Mouse (Mus musculus): ENCODE data around the gene Gm34302. TPM values are rescaled to one million over a fixed set of nuclear protein-coding genes. Genes with fewer than 3 reads are reported as not detected.
A peak's percentile ranks its signal among the peaks of the same experiment; 100 is the strongest.
"Not testable (repeated sequence)": the region's sequence is repeated elsewhere in the genome, so short reads cannot be mapped to it uniquely, and the experiment has no call there.

Gene Gm34302
- not detected in 2 replicates for polyA plus RNA-seq (2016; fragmentation: Nextera tagmentation; extraction: Ambion mirVana)

DNA sequence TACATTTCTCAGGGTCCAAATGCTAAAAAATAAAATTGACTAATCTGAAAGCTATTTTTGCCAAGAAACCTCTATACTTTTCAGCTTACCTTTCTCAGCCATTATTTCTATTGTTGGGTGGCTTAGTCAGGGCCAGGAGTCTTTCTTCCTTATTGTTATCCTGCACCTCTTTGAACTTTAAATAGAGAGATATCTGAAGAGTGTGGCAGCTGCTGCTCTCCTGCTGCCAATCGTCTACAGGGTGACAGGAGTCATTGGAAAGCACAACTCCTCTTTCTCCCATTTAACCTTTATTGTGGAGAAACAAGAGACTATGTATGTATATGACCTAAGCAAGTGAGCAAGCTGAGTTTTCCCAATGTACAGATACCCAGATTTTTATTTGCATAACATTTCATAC is at the start of gene Gm34302:
Gene Gm34302 (minus strand): TSS at position 154 of the 400 bp plus-strand sequence.
- Histone ChIP-seq H3K4me1 (replicated peaks) (no peaks in the 10 kb centered on the region), H3K27ac (ENCODE audit: poor library complexity, severe bottlenecking) (no peak within 1 kb of the TSS), H3K4me2 (no peak within 1 kb of the TSS), H3K4me3 (no peak within 1 kb of the TSS), H3K9me3 (replicated peaks) (no peaks in the 10 kb centered on the region), H3K36me3 (no peaks in the 10 kb centered on the region), H3K9ac (no peak within 1 kb of the TSS), H3K27me3 (replicated peaks) (no peaks in the 10 kb centered on the region)
- WGBS = 16% methylated on average over 1 of the region's 1 CpGs
- no peak for ATAC-seq (ENCODE audit: insufficient number of reproducible peaks, low FRiP score)

DNA sequence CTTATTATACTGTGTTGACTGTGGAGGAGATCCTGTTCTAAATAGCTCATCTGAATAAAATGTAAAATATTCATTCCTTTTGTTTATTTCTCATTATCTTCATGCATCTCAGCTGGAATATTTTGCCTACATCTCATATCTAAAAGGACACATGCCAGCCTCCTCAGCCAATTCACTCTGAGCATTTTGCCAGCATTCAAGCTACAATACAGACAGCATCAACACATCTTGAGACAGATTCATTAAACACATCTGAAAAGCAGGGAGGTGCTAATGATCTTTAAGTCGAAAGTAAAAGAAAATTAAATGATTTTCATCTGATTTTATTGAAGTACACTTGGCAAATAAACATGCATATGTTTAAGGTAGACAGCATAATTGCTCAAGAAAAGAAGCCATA is 48.2 kb upstream of the Gm34302 start:
- H3K27me3 ChIP-seq (replicated peaks) = no peaks in the 10 kb centered on the region
- no peaks in the 10 kb centered on the region for H3K4me1 ChIP-seq (replicated peaks)
- no peak for ATAC-seq (ENCODE audit: insufficient number of reproducible peaks, low FRiP score)
- no peaks in the 10 kb centered on the region for H3K9me3 ChIP-seq (replicated peaks)
- H3K27ac ChIP-seq (ENCODE audit: poor library complexity, severe bottlenecking) = no peak overlapping the region
- no peaks in the 10 kb centered on the region for H3K36me3 ChIP-seq
- no peak overlapping the region for H3K9ac ChIP-seq
- no peak overlapping the region for H3K4me3 ChIP-seq
- 60% methylated on average over 1 of the region's 1 CpGs for WGBS
- no peak overlapping the region for H3K4me2 ChIP-seq

DNA sequence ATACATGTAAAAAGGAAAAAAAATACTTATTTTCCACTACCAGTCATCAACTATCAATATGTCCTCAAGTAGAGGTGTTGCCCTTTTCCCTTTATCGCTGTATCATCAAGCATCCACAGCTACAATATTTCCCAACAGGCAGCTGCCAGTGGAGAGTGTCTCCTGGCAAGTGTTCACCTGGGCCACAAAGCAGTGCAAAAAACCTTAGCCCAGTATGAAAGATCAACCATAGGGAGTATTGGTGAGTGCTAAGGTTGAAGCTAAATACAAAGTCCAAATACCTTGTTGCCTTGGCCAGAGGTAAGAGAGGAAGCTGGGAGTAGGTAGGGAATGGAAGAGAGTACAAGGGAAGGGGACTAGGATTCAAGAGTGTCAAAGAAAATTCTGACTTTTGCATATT is 34.0 kb upstream of the Gm34302 start:
- 83% methylated on average over 1 of the region's 1 CpGs for WGBS
- Histone ChIP-seq H3K9me3 (replicated peaks) (no peaks in the 10 kb centered on the region), H3K27ac (ENCODE audit: poor library complexity, severe bottlenecking) (no peak overlapping the region), H3K4me1 (replicated peaks) (no peaks in the 10 kb centered on the region), H3K27me3 (replicated peaks) (no peaks in the 10 kb centered on the region), H3K4me3 (no peak overlapping the region), H3K4me2 (no peak overlapping the region), H3K9ac (no peak overlapping the region), H3K36me3 (no peaks in the 10 kb centered on the region)
- no peak for ATAC-seq (ENCODE audit: insufficient number of reproducible peaks, low FRiP score)

DNA sequence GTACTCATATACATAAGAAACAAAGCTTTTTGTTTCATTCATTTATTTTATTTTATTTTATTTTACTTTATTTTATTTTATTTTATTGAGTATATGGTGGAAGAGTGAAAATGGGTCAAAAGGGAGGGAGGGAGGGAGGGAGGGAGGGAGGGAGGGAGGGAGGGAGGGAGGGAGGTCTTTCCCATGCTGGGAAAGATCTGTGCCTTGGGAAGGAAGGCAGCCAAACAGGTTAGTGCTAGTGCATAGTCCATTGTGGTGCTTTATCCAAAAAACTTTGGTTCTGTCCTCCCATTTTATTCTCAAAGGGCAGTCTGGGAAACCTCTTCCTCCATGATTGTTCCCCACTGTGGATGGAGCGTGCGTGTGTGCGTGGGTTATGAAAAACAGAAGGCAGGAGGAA is 32.6 kb upstream of the Gm34302 start:
- H3K9me3 ChIP-seq (replicated peaks); H3K27me3 ChIP-seq (replicated peaks); H3K4me1 ChIP-seq (replicated peaks); H3K27ac ChIP-seq (ENCODE audit: poor library complexity, severe bottlenecking); H3K4me3 ChIP-seq; H3K9ac ChIP-seq; H3K4me2 ChIP-seq; H3K36me3 ChIP-seq: not testable (repeated sequence)
- 79% methylated on average over 3 of the region's 3 CpGs for WGBS
- ATAC-seq (ENCODE audit: insufficient number of reproducible peaks, low FRiP score) = 0 out of 2 replicates have a peak, but pooled peaks have one; percentile 67

DNA sequence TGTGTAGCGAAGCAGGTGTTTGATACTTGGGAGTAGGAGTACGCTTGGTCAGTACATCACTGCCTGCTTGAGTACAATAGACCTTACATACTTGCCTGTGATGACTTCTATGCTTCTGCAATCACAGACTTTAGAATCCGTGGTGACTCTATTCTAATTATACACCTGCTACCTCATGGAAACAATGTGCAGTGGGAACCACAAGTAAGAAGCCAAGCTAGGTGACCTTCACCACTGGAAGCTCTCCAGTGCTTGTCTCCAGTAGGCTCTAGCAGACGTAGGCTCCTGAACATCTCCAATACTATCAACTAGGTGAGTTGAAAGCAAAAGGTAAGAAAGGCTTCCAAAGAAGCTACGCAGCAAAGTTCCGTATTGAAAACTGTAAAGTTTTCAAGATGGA is 27.6 kb upstream of the Gm34302 start:
- Histone ChIP-seq H3K36me3 (no peaks in the 10 kb centered on the region), H3K9ac (no peak overlapping the region), H3K9me3 (replicated peaks) (no peaks in the 10 kb centered on the region), H3K4me1 (replicated peaks) (no peaks in the 10 kb centered on the region), H3K4me2 (no peak overlapping the region), H3K27me3 (replicated peaks) (no peaks in the 10 kb centered on the region), H3K27ac (ENCODE audit: poor library complexity, severe bottlenecking) (no peak overlapping the region), H3K4me3 (no peak overlapping the region)
- no peak for ATAC-seq (ENCODE audit: insufficient number of reproducible peaks, low FRiP score)
- 78% methylated on average over 6 of the region's 6 CpGs for WGBS

DNA sequence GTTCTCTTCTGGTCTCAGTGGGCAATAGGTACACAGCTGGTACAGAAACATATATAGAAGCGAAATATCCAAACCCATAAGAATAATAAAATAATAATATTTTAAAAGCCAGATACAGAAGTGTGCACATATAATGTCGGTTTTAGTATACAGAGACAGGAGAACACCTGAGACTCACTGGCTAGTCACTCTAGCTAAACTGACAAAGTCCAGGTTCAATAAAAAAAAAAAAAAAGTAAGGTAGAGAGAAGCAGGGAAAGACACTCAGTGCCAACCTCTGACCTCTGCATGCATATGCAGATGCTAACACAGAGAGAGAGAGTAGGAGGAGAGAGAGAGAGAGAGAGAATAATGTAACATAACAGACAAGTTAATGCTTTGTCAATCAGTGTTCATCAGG is 25.8 kb upstream of the Gm34302 start:
- no peaks in the 10 kb centered on the region for H3K27me3 ChIP-seq (replicated peaks)
- no peaks in the 10 kb centered on the region for H3K4me1 ChIP-seq (replicated peaks)
- H3K4me2 ChIP-seq = no peak overlapping the region
- H3K36me3 ChIP-seq = no peaks in the 10 kb centered on the region
- H3K9ac ChIP-seq = no peak overlapping the region
- no peaks in the 10 kb centered on the region for H3K9me3 ChIP-seq (replicated peaks)
- ATAC-seq (ENCODE audit: insufficient number of reproducible peaks, low FRiP score) = no peak
- WGBS = 77% methylated on average over 2 of the region's 2 CpGs
- no peak overlapping the region for H3K4me3 ChIP-seq
- no peak overlapping the region for H3K27ac ChIP-seq (ENCODE audit: poor library complexity, severe bottlenecking)

DNA sequence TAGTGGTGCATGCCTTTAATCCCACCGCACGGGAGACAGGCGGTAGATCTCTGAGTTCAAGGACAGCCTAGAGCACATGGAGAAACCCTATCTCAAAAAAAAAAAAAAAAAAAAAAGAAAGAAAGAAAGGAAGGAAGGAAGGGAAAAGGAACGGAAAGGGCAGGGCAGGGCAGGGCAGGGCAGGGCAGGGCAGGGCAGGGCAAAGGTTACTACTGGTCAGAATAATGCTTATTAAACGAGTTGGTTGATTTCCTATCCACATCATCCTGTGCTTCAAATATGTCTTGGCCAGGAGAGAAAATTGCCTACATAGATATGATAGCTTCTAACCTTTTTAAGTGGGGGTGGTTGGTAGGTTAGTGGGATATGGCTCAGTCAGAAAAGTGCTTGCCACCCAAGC is 25.2 kb upstream of the Gm34302 start:
- H3K9ac ChIP-seq = no peak overlapping the region
- H3K36me3 ChIP-seq = no peaks in the 10 kb centered on the region
- H3K4me3 ChIP-seq = no peak overlapping the region
- WGBS = 69% methylated on average over 5 of the region's 5 CpGs
- no peaks in the 10 kb centered on the region for H3K27me3 ChIP-seq (replicated peaks)
- H3K4me1 ChIP-seq (replicated peaks) = no peaks in the 10 kb centered on the region
- H3K4me2 ChIP-seq = no peak overlapping the region
- H3K27ac ChIP-seq (ENCODE audit: poor library complexity, severe bottlenecking) = no peak overlapping the region
- H3K9me3 ChIP-seq (replicated peaks) = no peaks in the 10 kb centered on the region
- no peak for ATAC-seq (ENCODE audit: insufficient number of reproducible peaks, low FRiP score)

DNA sequence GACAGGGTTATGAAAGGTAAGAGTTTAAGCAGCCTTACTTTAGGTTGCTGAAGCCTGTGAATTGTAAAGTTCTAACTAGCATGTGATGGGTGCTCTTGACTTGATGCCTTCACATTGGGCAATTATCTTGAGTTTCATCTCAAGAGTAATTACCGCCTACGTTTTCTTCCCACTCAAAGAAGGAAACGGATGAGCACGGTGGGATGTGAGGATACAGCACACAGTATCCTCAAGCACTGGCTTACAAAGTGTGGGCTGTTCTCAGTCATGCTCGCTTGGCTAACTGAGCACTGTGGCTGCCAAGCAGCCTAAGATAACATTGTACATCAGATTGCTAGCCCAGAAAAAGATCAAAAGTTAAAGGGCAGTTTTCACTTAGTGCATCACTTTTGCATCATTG is 20.8 kb upstream of the Gm34302 start:
- no peak overlapping the region for H3K4me3 ChIP-seq
- H3K27ac ChIP-seq (ENCODE audit: poor library complexity, severe bottlenecking) = no peak overlapping the region
- no peak for ATAC-seq (ENCODE audit: insufficient number of reproducible peaks, low FRiP score)
- H3K4me2 ChIP-seq = no peak overlapping the region
- H3K9ac ChIP-seq = no peak overlapping the region
- H3K27me3 ChIP-seq (replicated peaks) = no peaks in the 10 kb centered on the region
- no peaks in the 10 kb centered on the region for H3K4me1 ChIP-seq (replicated peaks)
- H3K9me3 ChIP-seq (replicated peaks) = no peaks in the 10 kb centered on the region
- WGBS = 80% methylated on average over 5 of the region's 5 CpGs
- H3K36me3 ChIP-seq = no peaks in the 10 kb centered on the region

DNA sequence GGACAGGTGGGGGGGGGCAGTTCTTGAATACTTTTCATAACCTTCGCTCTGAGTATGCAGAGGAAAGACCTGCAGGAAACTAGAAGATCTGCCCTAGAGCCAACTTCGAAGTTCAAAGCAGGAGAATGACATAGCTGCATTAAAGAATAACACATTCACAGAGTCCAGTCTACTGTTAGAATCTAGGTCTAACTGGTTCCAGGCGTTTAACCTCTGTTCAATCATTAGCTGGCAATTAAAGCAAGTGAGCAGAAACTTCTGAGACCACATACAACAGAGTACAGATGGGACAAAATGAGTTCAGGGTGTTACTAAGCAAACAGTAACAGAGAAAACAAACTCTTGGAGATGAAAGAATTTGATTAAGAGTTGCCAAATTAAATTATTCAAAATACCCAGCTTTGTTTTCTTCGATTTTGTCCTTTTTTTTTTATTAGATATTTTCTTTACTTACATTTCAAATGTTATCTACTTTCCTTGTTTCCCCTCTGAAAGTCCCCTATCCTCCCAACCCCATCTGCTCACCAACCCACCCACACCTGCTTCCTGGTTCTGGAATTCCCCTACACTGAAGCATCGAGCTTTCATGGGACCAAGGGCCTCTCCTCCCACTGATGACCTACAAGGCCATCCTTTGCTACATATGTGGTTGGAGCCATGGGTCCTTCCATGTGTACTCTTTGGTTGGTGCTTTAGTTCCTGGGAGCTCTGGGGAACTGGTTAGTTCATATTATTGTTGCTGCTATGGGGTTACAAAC is 11.1 kb upstream of the Gm34302 start:
- ATAC-seq (ENCODE audit: insufficient number of reproducible peaks, low FRiP score) = no peak
- Histone ChIP-seq H3K4me2 (no peak overlapping the region), H3K9me3 (replicated peaks) (no peaks in the 10 kb centered on the region), H3K27me3 (replicated peaks) (no peaks in the 10 kb centered on the region), H3K27ac (ENCODE audit: poor library complexity, severe bottlenecking) (no peak overlapping the region), H3K36me3 (no peaks in the 10 kb centered on the region), H3K4me3 (no peak overlapping the region), H3K4me1 (replicated peaks) (no peaks in the 10 kb centered on the region), H3K9ac (no peak overlapping the region)
- WGBS = 67% methylated on average over 5 of the region's 5 CpGs

DNA sequence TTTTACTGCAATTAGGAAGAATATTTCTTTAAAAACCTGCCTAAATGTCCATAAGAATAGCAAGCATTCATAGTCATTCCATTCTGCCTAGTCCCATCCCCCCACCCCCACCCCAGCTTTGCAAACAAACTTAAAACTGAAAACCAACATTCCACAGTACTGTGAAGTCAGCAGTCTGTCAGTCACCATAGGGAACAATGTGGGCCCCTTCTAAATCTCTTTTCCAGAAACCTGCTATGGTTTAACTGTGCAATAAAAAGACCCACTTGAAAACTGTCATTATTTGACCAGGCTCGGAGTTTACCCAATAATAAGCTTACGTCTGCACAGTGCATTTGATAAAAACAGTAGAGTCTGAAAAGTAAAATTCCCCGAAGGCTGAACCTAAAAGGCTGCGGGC is 9.9 kb upstream of the Gm34302 start:
- H3K9ac ChIP-seq = no peak overlapping the region
- no peaks in the 10 kb centered on the region for H3K4me1 ChIP-seq (replicated peaks)
- H3K27ac ChIP-seq (ENCODE audit: poor library complexity, severe bottlenecking) = no peak overlapping the region
- H3K4me3 ChIP-seq = no peak overlapping the region
- no peaks in the 10 kb centered on the region for H3K9me3 ChIP-seq (replicated peaks)
- WGBS = 74% methylated on average over 4 of the region's 4 CpGs
- ATAC-seq (ENCODE audit: insufficient number of reproducible peaks, low FRiP score) = no peak
- no peaks in the 10 kb centered on the region for H3K36me3 ChIP-seq
- H3K4me2 ChIP-seq = no peak overlapping the region
- H3K27me3 ChIP-seq (replicated peaks) = no peaks in the 10 kb centered on the region

DNA sequence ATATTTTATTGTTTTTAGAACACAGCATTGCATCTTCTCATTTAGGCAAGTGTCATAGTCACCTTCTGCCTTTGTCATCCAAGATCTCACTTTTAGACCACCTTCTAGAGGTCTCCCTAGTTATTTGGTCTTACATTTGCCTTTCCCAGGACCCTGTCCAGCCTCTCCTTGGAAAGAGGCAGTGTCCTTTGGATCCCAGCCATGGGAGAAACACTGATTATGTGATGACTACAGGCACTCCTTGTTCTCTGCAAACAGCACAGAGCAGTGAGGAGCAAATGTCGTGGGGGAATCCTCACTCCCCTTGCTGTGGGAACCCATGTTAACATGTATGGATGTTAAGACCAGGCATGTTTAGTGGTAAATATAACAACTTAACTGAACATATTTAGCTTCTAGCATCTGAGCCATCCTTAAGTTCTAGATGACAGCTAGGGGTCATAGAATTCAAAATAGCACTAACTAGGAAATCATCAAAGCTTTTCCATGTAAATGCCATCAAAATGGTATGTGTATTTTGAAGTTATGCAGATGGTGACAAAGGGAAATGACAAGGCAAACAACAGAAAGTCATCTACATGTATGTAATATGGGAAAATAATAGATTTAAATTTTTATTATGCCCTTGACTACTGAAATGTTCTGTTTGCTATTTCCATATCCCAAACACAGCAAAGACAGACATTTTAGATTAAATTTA is 43.1 kb downstream of the Gm34302 start:
- 63% methylated on average over 1 of the region's 1 CpGs for WGBS
- Histone ChIP-seq H3K27ac (ENCODE audit: poor library complexity, severe bottlenecking) (no peak overlapping the region), H3K4me3 (no peak overlapping the region), H3K9me3 (replicated peaks) (no peaks in the 10 kb centered on the region), H3K27me3 (replicated peaks) (no peaks in the 10 kb centered on the region), H3K36me3 (no peaks in the 10 kb centered on the region), H3K4me1 (replicated peaks) (no peaks in the 10 kb centered on the region), H3K4me2 (no peak overlapping the region), H3K9ac (no peak overlapping the region)
- no peak for ATAC-seq (ENCODE audit: insufficient number of reproducible peaks, low FRiP score)
